Mouse (Mus musculus): ENCODE results near the gene Pgrmc2. TPM values are rescaled to one million over a fixed set of nuclear protein-coding genes. Genes with fewer than 3 reads are reported as not detected.

Pgrmc2 gene
- total and polyA plus RNA-seq, 3 experiments = 23.2 to 52.8 TPM; not detected in 1

DNA sequence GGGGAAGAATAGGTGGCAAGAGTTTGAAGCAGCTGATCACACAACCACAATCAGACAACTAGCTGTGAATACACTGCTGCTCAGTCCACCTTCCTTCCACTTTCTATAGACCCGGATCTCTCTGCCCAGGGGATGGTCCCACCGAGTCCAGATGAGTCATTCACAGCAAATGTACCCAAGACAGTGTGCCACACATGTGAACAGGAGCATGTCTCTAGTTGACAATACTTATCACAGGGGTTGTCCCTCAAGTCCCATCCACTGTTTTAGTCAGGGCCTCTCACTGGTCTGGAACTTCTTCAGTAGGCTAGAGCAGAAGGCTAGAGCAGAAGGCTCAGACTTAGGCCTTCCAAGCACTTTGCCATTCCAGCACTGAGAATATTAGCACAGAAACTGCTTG, 20.1 kb downstream of the Pgrmc2 start:
- Histone ChIP-seq H3K36me3 (ENCODE audit: control insufficient read depth in 1 of 2, insufficient read depth in 2 of 2, low read length in 2 of 2) (no peaks in the 10 kb centered on the region), H3K4me3 (ENCODE audit: control insufficient read depth in 1 of 2, insufficient read depth in 1 of 2, low read depth in 2 of 2, low read length in 2 of 2) (no peak overlapping the region), H3K4me1 (ENCODE audit: control insufficient read depth in 1 of 2, insufficient read depth in 2 of 2, low read length in 2 of 2) (no peaks in the 10 kb centered on the region), H3K9me3 (replicated peaks; ENCODE audit: insufficient read depth, low read length) (no peaks in the 10 kb centered on the region), H3K9ac (ENCODE audit: control insufficient read depth, low read depth, low read length, poor library complexity, severe bottlenecking) (no peak overlapping the region), H3K27ac (ENCODE audit: control insufficient read depth, low read depth, low read length) (no peak overlapping the region), H3K79me2 (ENCODE audit: control insufficient read depth, insufficient read depth, low read length, poor library complexity) (no peaks in the 10 kb centered on the region), H3K27me3 (ENCODE audit: control insufficient read depth in 1 of 2, insufficient read depth in 2 of 2, low read length in 2 of 2) (no peaks in the 10 kb centered on the region)
- TF ChIP-seq ZC3H11A (IDR thresholded peaks at IDR 0.05; ENCODE audit: low read depth, low read length) (no peak), USF1 (IDR thresholded peaks at IDR 0.05; ENCODE audit: low read depth, low read length) (no peak), BHLHE40 (IDR thresholded peaks at IDR 0.05; ENCODE audit: borderline replicate concordance, low read depth, low read length) (no peak), MXI1 (IDR thresholded peaks at IDR 0.05; ENCODE audit: low read depth, low read length) (no peak), RAD21 (IDR thresholded peaks at IDR 0.05; ENCODE audit: low read depth, low read length) (no peak), MAX (IDR thresholded peaks at IDR 0.05; ENCODE audit: low read length) (no peak), NELFE (IDR thresholded peaks at IDR 0.05; ENCODE audit: low read depth, low read length) (no peak), SMC3 (IDR thresholded peaks at IDR 0.05; ENCODE audit: low read depth, low read length) (no peak), RCOR1 (IDR thresholded peaks at IDR 0.05; ENCODE audit: low read depth, low read length) (no peak), POLR2AphosphoS2 (IDR thresholded peaks at IDR 0.05; ENCODE audit: low read length) (no peak), USF2 (IDR thresholded peaks at IDR 0.05; ENCODE audit: borderline replicate concordance in 1 of 2, insufficient read depth in 1 of 2, low read depth in 1 of 2, low read length in 2 of 2) (no peak), ZKSCAN1 (IDR thresholded peaks at IDR 0.05; ENCODE audit: low read depth, low read length) (no peak)
- no peak for DNase-seq (ENCODE audit: low read depth, low spot score)

DNA sequence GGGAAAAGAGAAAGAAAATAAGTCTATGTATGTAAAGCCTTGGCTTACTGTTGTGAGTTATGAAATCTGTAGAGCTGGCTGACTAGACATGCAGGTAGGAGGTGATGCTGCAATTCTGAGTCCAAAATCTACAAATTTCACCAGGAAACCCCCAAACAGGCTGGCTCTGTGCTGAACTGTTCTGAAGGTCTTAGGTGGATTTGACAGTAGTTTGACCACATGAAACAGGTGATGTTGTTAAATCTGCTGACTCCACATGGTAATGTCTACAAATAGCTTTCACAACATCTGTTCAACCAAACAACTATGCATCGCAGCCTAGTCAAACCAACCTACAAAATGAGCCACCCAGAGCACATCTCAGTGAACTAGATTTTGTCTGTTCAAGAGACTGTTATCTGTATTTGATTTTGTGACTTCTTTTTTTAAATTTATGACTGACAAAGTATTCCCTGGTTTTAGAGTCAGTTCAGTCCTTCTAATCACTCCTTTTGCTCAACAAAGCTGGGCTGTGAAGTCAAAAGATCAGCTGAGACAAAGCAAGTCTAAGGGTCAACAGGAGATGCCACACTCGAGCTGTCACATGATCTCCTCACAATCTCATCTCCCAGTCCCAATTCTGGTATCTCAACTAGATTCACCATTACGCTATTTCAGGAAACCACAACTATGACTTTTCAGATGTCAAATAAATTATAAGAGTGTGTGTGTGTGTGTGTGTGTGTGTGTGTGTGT, 20.8 kb downstream of the Pgrmc2 start:
- TF ChIP-seq USF1 (IDR thresholded peaks at IDR 0.05; ENCODE audit: low read depth, low read length) = peak; percentile 45; the same call in 1 of the 2 replicates
- no peak for TF ChIP-seq MAZ (IDR thresholded peaks at IDR 0.05; ENCODE audit: low read depth, low read length)
- TF ChIP-seq NRF1 (IDR thresholded peaks at IDR 0.05; ENCODE audit: insufficient read depth, low read depth, low read length, poor library complexity, severe bottlenecking) = no peak
- no peak overlapping the region for H3K4me3 ChIP-seq (ENCODE audit: control insufficient read depth in 1 of 2, insufficient read depth in 1 of 2, low read depth in 2 of 2, low read length in 2 of 2)
- no peak for DNase-seq (ENCODE audit: low read depth, low spot score)
- no peaks in the 10 kb centered on the region for H3K9me3 ChIP-seq (replicated peaks; ENCODE audit: insufficient read depth, low read length)
- H3K27ac ChIP-seq (ENCODE audit: control insufficient read depth, low read depth, low read length) = no peak overlapping the region
- H3K4me1 ChIP-seq (ENCODE audit: control insufficient read depth in 1 of 2, insufficient read depth in 2 of 2, low read length in 2 of 2) = no peaks in the 10 kb centered on the region
- no peaks in the 10 kb centered on the region for H3K79me2 ChIP-seq (ENCODE audit: control insufficient read depth, insufficient read depth, low read length, poor library complexity)
- no peaks in the 10 kb centered on the region for H3K27me3 ChIP-seq (ENCODE audit: control insufficient read depth in 1 of 2, insufficient read depth in 2 of 2, low read length in 2 of 2)
- H3K36me3 ChIP-seq (ENCODE audit: control insufficient read depth in 1 of 2, insufficient read depth in 2 of 2, low read length in 2 of 2) = no peaks in the 10 kb centered on the region
- H3K9ac ChIP-seq (ENCODE audit: control insufficient read depth, low read depth, low read length, poor library complexity, severe bottlenecking) = no peak overlapping the region

Data from MEL (cell line).